Mouse (Mus musculus): Measurements from ENCODE around the gene Ccdc42.

Gene Ccdc42

GRCm38 (mm10) chr11:68585890-68586289 lies 931 bp upstream of the Ccdc42 start:
- DNase-seq (ENCODE audit: low spot score in 2 of 2) = no peak

- peak; percentile 66 to 81 for DNase-seq (ENCODE audit: low spot score in 2 of 2)
These were observed 2.4 kb downstream of the Ccdc42 start for GRCm38 (mm10) chr11:68589055-68589809.

- DNase-seq (ENCODE audit: low spot score in 2 of 2) = no peak
These were observed 4.9 kb downstream of the Ccdc42 start for GRCm38 (mm10) chr11:68591708-68592107.

GRCm38 (mm10) chr11:68593247-68593646 lies 6.4 kb downstream of the Ccdc42 start:
- no peak for DNase-seq (ENCODE audit: low spot score in 2 of 2)

- DNase-seq (ENCODE audit: low spot score in 2 of 2) = no peak
These were observed 11.1 kb downstream of the Ccdc42 start for GRCm38 (mm10) chr11:68597912-68598311.

- no peak for DNase-seq (ENCODE audit: low spot score in 2 of 2)
These were observed 13.8 kb downstream of the Ccdc42 start for GRCm38 (mm10) chr11:68600551-68601021.

GRCm38 (mm10) chr11:68601486-68601991 lies 14.7 kb downstream of the Ccdc42 start:
- DNase-seq (ENCODE audit: low spot score in 2 of 2) = no peak

- DNase-seq (ENCODE audit: low spot score in 2 of 2) = no peak
These were observed 15.5 kb downstream of the Ccdc42 start for GRCm38 (mm10) chr11:68602200-68602931.

GRCm38 (mm10) chr11:68607046-68607445 lies 20.2 kb downstream of the Ccdc42 start:
- DNase-seq (ENCODE audit: low spot score in 2 of 2) = no peak

GRCm38 (mm10) chr11:68609910-68610566 lies 23.2 kb downstream of the Ccdc42 start:
- DNase-seq (ENCODE audit: low spot score in 2 of 2) = no peak

- no peak for DNase-seq (ENCODE audit: low spot score in 2 of 2)
These were observed 23.7 kb downstream of the Ccdc42 start for GRCm38 (mm10) chr11:68610567-68610947.

- DNase-seq (ENCODE audit: low spot score in 2 of 2) = no peak
These were observed 26.4 kb downstream of the Ccdc42 start for GRCm38 (mm10) chr11:68613071-68613711.

GRCm38 (mm10) chr11:68622751-68623150 lies 35.9 kb downstream of the Ccdc42 start:
- no peak for DNase-seq (ENCODE audit: low spot score in 2 of 2)

- DNase-seq (ENCODE audit: low spot score in 2 of 2) = peak; percentile 84 to 91
These were observed 36.5 kb downstream of the Ccdc42 start for GRCm38 (mm10) chr11:68623225-68623870.

GRCm38 (mm10) chr11:68623871-68624258 lies 37.0 kb downstream of the Ccdc42 start:
- no peak for DNase-seq (ENCODE audit: low spot score in 2 of 2)

GRCm38 (mm10) chr11:68631611-68632316 lies 44.9 kb downstream of the Ccdc42 start:
- peak; percentile 40 to 43 for DNase-seq (ENCODE audit: low spot score in 2 of 2)

GRCm38 (mm10) chr11:68637861-68638615 lies 51.2 kb downstream of the Ccdc42 start:
- DNase-seq (ENCODE audit: low spot score in 2 of 2) = no peak

GRCm38 (mm10) chr11:68641361-68641760 lies 54.5 kb downstream of the Ccdc42 start:
- no peak for DNase-seq (ENCODE audit: low spot score in 2 of 2)

GRCm38 (mm10) chr11:68644781-68645180 lies 58.0 kb downstream of the Ccdc42 start:
- no peak for DNase-seq (ENCODE audit: low spot score in 2 of 2)

All from right cerebral cortex, postnatal 10 days (tissue).